Mouse (Mus musculus): ENCODE measurements around the gene Dkc1. TPM values are rescaled to one million over a fixed set of nuclear protein-coding genes. Genes with fewer than 3 reads are reported as not detected.

Gene Dkc1
- polyA plus RNA-seq, 2 experiments: 48.1 to 69.3 TPM

DNA sequence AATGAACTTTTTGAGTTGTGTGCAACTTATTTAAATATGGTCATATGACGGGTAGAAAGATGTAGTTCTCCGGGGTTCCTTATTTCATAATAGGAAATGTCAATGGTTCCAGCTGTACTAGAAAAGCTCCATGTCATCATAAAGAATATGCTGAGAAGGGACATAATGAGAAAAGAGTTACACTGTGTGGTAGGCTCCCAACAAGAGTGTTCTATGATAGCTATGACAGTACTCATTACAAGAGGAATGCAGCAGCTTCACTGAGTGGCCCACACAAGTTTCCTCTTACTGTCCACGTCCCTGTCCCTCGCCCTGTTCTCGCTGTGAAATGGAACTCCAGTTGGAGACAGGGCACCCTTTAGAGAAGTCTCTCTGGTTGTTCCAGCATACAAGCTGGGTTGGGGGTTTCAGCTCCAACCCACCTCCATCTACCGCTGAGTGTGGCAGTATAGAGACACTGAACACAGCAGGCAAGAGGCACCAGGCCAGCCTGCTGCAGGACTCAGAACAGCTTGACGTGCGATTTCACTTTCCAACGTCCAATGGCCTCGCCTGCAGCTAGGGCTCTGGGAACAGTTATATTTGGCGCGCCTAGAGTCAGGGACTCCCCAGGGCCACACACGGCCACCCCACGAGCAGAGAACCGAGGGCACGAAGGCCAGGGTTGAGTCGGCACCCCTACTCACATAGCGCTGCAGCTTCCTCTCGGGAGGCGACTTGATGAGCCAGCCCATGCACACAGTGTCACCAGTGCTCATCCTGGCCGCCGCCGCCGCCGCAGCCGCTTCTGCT is 11.5 kb upstream of the Dkc1 start:
- H3K9ac ChIP-seq (replicated peaks): peak overlapping the region; percentile 58

DNA sequence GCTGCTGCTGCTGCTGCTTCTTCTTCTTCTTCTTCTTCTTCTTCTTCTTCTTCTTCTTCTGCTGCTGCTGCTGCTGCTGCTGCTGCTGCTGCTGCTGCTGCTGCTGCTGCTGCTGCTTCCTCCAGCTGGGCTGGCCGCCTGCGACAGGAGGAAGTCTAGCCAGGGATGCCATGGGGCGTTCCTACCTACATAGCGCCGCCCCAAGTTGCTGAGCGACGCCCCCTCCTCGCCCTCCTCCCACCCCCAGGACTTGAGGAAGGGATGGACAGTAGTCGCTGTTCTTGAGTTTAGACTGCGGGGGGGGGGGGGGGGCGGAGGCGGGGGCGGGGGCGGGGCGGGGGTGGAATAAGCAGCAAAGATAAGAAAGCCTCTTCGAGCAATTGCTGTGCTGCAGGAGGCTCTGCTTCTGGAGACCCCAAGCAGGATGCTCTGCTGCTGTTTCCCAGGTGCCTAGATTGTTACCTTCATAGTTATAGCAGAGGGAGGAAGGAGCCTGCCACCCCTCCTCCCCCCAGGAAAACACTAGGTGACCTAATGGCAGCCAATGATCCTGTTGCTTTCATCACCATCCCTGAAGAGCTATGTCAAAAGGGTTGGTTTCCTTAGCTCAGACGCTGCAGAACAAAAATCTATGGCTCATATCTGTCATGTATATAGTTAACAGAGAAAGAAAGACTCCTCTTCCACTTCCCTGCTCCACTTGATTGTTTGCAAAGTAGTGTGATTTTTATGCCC is 10.7 kb upstream of the Dkc1 start, which contains the start of gene Gab3:
Gab3 (minus strand) TSS at position 685 of the 735 bp plus-strand sequence.
- H3K4me2 ChIP-seq (ENCODE audit: low read depth): peak within 1 kb of the TSS; percentile 70
- peak within 1 kb of the TSS; percentile 58 for H3K9ac ChIP-seq (replicated peaks)
- no peaks in the 10 kb centered on the region for H3K36me3 ChIP-seq (replicated peaks; ENCODE audit: control insufficient read depth, insufficient read depth, low read depth)
- DNase-seq (ENCODE audit: low read depth in 3 of 3, low spot score in 3 of 3) (peak in 2 of 3 experiments; percentile 37 to 46), ATAC-seq (ENCODE audit: insufficient read depth) (peak; percentile 91)
- H3K27ac ChIP-seq: no peak within 1 kb of the TSS
- WGBS (ENCODE audit: insufficient replicate concordance): 11% methylated on average over 7 of the region's 17 CpGs
- H3K4me3 ChIP-seq (ENCODE audit: insufficient read depth in 1 of 2, low read depth in 2 of 2, low read length in 2 of 2): peak within 1 kb of the TSS; percentile 60 to 70
- peaks cover 0 to 5% of the 10 kb centered on the region in 2 experiments; a peak in 1 of 4 replicates for H3K4me1 ChIP-seq (replicated peaks; ENCODE audit: control insufficient read depth in 2 of 2, insufficient read depth in 2 of 2, low read length in 1 of 2)
- TF ChIP-seq CTCF (IDR thresholded peaks at IDR 0.05; ENCODE audit: low read depth) (no peak), EP300 (IDR thresholded peaks at IDR 0.05; ENCODE audit: low read depth) (no peak)
- H3K27me3 ChIP-seq (ENCODE audit: control insufficient read depth, insufficient read depth, low read length): no peaks in the 10 kb centered on the region
- no peaks in the 10 kb centered on the region for H3K9me3 ChIP-seq (ENCODE audit: control insufficient read depth, low read length)

More for the DNA sequence above, 11.5 kb upstream of the Dkc1 start:
- WGBS (ENCODE audit: insufficient replicate concordance): 22% methylated on average over 26 of the region's 26 CpGs
- Histone ChIP-seq H3K4me2 (ENCODE audit: low read depth) (peak overlapping the region; percentile 70), H3K27me3 (ENCODE audit: control insufficient read depth, insufficient read depth, low read length) (no peaks in the 10 kb centered on the region), H3K27ac (no peak overlapping the region), H3K4me1 (replicated peaks; ENCODE audit: control insufficient read depth in 2 of 2, insufficient read depth in 2 of 2, low read length in 1 of 2) (peaks cover 0 to 5% of the 10 kb centered on the region in 2 experiments; a peak in 1 of 4 replicates), H3K4me3 (ENCODE audit: insufficient read depth in 1 of 2, low read depth in 2 of 2, low read length in 2 of 2) (peak overlapping the region; percentile 60 to 70), H3K36me3 (replicated peaks; ENCODE audit: control insufficient read depth, insufficient read depth, low read depth) (no peaks in the 10 kb centered on the region), H3K9me3 (ENCODE audit: control insufficient read depth, low read length) (no peaks in the 10 kb centered on the region)
- no peak for TF ChIP-seq EP300 (IDR thresholded peaks at IDR 0.05; ENCODE audit: low read depth)
- 0 out of 2 replicates have a peak, but pooled peaks have one; percentile 2 for TF ChIP-seq CTCF (IDR thresholded peaks at IDR 0.05; ENCODE audit: low read depth)
- DNase-seq (ENCODE audit: low read depth in 3 of 3, low spot score in 3 of 3): no peak
- ATAC-seq (ENCODE audit: insufficient read depth): peak; percentile 77

DNA sequence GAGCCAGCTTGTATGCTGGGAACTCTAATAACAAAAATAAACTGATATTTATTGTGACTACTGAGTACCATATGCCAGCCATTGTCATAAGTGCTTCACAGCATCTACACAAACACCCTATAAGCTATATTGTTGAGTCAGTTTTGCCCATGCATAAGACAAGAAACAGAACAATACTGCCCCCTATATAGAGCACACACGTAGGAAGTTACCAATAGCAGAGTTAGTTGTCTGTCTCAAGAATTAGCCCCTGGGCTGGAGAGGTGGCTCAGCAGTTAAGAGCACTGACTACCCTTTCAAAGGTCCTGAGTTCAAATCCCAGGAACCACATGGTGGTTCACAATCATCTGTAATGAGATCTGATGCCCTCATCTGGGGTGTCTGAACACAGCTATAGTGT is 10.0 kb upstream of the Dkc1 start:
- Histone ChIP-seq H3K4me1 (replicated peaks; ENCODE audit: control insufficient read depth in 2 of 2, insufficient read depth in 2 of 2, low read length in 1 of 2) (peaks cover 0 to 5% of the 10 kb centered on the region in 2 experiments; a peak in 1 of 4 replicates), H3K9ac (replicated peaks) (no peak overlapping the region), H3K4me3 (ENCODE audit: insufficient read depth in 1 of 2, low read depth in 2 of 2, low read length in 2 of 2) (no peak overlapping the region), H3K36me3 (replicated peaks; ENCODE audit: control insufficient read depth, insufficient read depth, low read depth) (no peaks in the 10 kb centered on the region), H3K9me3 (ENCODE audit: control insufficient read depth, low read length) (no peaks in the 10 kb centered on the region), H3K27ac (no peak overlapping the region), H3K27me3 (ENCODE audit: control insufficient read depth, insufficient read depth, low read length) (no peaks in the 10 kb centered on the region), H3K4me2 (ENCODE audit: low read depth) (no peak overlapping the region)
- 12% methylated on average over 1 of the region's 1 CpGs for WGBS (ENCODE audit: insufficient replicate concordance)
- ATAC-seq (ENCODE audit: insufficient read depth) (no peak), DNase-seq (ENCODE audit: low read depth in 3 of 3, low spot score in 3 of 3) (no peak)
- TF ChIP-seq CTCF (IDR thresholded peaks at IDR 0.05; ENCODE audit: low read depth) (no peak), EP300 (IDR thresholded peaks at IDR 0.05; ENCODE audit: low read depth) (no peak)

DNA sequence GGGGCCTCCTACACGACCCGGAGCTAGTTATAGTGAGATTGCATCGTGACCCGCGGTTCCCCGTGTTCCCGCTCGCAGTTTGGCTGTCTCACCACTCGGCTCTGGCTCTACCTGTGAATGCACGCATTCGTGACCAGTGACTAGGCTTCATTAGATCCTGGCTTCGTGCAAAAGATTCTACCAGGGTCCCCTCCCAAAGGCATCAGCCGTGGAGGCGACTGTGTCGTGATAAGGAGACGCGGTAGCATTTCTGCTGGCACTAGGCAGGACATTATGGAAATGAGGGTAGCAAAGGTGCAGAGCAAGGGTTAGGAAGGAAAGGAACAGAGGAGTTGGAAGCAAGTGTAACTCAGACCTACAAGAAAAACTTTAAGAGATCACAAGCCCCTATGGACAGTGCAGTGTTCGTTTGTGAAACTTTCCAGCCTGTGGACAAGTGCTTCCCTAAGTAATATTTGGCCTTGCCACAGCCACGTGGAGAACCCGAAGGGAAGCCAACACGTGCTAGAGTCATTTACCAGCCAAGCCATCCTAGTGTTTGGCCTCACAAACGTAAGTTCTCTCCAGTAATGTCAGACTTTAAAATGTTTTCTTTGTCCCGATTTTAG is 613 bp downstream of the Dkc1 start:
- Histone ChIP-seq H3K4me3 (ENCODE audit: insufficient read depth in 1 of 2, low read depth in 2 of 2, low read length in 2 of 2) (peak overlapping the region; percentile 75 to 97), H3K27ac (peak overlapping the region; percentile 73), H3K9ac (replicated peaks) (peak overlapping the region; percentile 84), H3K36me3 (replicated peaks; ENCODE audit: control insufficient read depth, insufficient read depth, low read depth) (peaks cover 22% of the 10 kb centered on the region), H3K4me2 (ENCODE audit: low read depth) (peak overlapping the region; percentile 74), H3K9me3 (ENCODE audit: control insufficient read depth, low read length) (no peaks in the 10 kb centered on the region), H3K27me3 (ENCODE audit: control insufficient read depth, insufficient read depth, low read length) (no peaks in the 10 kb centered on the region), H3K4me1 (replicated peaks; ENCODE audit: control insufficient read depth in 2 of 2, insufficient read depth in 2 of 2, low read length in 1 of 2) (peaks cover 0 to 2% of the 10 kb centered on the region in 2 experiments; a peak in 1 of 4 replicates)
- TF ChIP-seq CTCF (IDR thresholded peaks at IDR 0.05; ENCODE audit: low read depth) (no peak), EP300 (IDR thresholded peaks at IDR 0.05; ENCODE audit: low read depth) (no peak)
- 9% methylated on average over 23 of the region's 23 CpGs for WGBS (ENCODE audit: insufficient replicate concordance)
- peak; percentile 52 for ATAC-seq (ENCODE audit: insufficient read depth)
- DNase-seq (ENCODE audit: low read depth in 3 of 3, low spot score in 3 of 3): no peak

Data from liver, embryonic 14.5 days (tissue).